Mouse (Mus musculus) kidney, postnatal 14 days (tissue): ENCODE data around the gene Spock1.

Source experiments
- DNase-seq: peaks from one replicate; pipeline ENCODE4 v3.0.0; 2022; ENCODE audit warnings: mixed read lengths

Gene Spock1

GRCm38 (mm10) chr13:57858491-57858890 lies 49.6 kb downstream of the Spock1 start:
- DNase-seq: no peak

DNA sequence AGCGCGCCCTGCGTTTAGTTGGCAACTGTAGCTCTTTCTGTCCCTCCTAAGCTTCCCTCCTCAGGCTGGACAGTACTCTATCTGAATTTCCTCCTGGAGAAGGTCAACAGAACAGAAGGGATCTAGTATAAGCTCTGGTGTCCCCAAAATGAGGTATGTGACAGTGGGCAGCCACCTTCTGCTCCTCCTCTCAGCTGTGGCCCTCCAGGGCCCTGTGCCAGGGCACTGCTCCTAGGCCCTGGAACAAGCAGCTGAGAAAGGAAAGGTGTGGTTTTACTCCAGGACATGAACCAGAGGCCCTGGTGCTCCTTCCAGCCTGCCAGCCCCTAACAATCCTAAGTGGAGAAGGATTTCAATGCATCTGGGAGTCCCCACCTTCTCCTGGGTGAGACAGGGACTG lies 51.1 kb downstream of the Spock1 start:
- DNase-seq: no peak

- no peak for DNase-seq
These were observed 51.8 kb downstream of the Spock1 start for GRCm38 (mm10) chr13:57856311-57856853.

- DNase-seq: no peak
These were observed 52.4 kb downstream of the Spock1 start for GRCm38 (mm10) chr13:57855766-57856165.

- DNase-seq: no peak
These were observed 53.7 kb downstream of the Spock1 start for GRCm38 (mm10) chr13:57854416-57854815.

GRCm38 (mm10) chr13:57853621-57854020 lies 54.5 kb downstream of the Spock1 start:
- no peak for DNase-seq

- no peak for DNase-seq
These were observed 55.0 kb downstream of the Spock1 start for GRCm38 (mm10) chr13:57853156-57853555.

- no peak for DNase-seq
These were observed 59.2 kb downstream of the Spock1 start for GRCm38 (mm10) chr13:57848931-57849330.

DNA sequence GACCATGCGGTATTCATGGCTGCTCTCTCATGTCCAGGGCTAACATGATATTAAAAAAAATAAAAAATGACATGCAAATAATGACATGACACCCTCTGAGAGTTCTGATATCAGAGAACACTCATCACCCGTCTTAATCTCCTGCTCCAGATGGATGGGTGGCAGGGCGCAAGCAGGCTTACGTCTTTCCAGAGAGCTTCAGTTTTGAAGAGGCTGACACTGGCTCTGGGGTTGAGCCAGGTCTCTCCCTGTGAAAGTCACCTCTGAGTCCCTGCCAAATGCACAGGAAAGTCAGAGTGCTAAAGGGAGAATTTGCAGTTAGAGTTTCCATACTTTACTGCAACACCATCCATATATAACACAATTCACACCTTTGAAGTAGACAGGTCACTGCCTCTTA lies 61.0 kb downstream of the Spock1 start:
- DNase-seq: no peak

- no peak for DNase-seq
These were observed 61.7 kb downstream of the Spock1 start for GRCm38 (mm10) chr13:57846468-57846867.

DNA sequence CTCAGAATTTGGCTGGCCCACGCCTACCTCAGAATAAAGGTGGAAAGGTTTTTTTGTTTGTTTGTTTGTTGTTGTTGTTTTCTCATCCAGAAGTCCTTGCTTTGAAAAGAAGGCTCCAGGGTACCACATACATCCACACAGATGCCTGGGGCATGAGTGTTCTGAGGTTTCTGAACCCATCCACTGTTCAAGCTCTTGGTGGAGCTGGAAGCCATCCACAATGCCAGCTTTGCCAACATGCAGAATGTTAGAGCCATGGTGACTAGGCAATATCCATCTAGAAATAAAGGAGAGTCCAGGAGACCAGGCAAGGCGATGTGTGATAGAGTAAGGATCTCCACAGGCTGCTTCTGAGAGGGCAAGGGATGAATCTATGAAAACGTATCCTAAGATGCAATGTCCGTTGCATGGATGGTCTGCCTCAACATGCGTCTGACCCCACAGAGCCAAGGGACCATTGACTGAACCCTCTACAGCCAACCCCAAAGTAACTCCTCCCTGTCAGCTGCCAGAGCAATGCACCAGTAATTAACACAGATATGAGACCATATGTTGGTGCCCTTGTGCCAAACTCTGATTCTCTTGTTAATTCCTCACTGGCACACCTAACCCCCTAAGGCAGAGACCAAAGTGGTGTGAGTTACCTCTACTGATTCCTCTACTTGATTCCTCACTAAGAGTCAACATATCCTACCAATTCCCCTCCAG lies 66.8 kb downstream of the Spock1 start:
- DNase-seq: no peak

DNA sequence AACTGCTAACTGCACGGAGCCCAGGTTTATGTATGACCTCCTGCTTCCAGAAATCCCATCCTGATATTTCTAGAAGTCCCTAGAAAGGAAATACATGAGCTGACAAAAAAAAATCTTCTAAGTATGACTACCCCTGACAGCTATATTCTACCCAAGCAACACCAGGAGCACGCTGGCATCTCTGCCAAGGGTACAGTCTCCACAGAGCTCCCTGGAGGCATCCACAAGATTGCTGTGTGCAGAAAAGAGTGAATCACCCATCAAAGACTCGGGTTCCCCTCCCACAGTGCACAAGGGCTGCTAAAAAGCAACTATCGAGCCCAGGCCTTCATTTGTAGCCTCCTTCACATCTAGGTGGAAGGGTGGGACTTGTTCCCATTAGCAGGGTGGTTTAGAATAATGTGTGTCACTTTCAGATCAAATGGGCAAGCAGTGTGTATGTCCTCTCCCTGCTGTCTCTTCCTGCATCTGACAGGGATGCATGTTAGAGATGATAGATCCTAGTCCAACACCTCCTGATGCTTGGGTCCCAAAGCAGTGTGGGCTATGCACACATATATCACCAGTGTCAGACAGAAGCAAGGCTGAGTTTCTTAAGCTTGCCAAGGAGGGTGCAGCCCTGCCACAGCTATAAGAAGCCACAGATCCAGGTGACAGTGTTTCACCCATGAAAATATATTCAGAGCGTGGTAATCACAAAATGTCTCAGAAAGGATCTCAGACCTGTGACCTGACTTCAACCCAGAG lies 70.3 kb downstream of the Spock1 start:
- DNase-seq: no peak

DNA sequence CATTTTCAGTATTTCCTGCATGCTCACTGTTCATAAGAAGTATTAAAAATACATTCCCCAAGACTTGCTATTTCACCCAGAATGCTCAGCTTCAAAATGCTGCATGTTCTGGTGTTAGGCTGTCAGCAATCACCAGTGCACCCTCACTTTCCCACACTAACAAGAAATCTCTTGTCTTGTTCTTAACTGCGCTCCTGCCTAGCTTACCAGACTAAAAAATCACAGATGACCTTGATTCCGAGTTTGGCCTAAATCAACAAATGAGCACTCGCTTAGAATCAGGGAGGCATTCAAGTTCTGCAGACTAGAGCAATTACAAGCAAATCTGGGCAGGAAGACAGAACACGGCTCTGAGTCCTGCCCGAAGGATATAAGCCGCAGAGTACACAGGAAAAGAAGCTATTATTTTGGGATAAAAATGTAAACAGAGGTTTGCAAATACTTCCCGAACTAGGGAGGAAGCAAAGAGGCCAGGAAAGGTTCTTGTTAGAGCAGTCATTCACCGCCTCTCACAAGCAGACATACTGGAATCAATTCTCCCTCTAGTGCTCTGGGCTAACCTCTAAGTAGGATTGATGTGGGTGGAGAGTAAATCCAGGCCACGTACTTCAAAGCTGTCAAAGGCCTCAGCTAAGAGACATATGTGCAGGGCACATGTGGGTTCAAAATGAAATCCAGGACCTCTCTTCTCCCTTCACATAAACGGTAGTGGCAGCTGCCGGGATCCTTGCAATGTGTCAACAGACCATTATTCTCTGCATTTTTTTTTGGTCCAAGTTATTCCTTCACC lies 76.6 kb downstream of the Spock1 start:
- no peak for DNase-seq

- no peak for DNase-seq
These were observed 77.2 kb downstream of the Spock1 start for GRCm38 (mm10) chr13:57830896-57831295.

DNA sequence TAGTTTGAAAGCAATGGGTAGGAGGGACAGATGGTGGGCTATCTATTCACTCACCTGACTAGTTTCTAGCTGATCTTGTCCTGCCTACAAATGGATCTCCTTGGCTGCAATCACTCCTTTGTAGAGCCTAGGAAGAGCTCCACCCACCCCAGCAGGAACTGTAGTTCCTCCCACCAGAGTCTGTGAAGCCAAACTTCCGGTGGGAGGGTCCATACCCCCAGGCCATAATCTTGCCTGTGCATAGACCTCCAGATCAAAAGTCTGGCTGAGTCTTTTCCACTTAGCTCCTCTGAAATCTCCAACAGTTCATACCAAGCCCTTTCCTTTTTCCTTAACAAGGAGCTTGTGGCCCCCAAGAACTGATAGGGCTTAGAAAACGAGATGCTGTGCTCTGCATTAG lies 78.0 kb downstream of the Spock1 start:
- DNase-seq: no peak

GRCm38 (mm10) chr13:57816276-57816675 lies 91.9 kb downstream of the Spock1 start:
- DNase-seq: no peak

GRCm38 (mm10) chr13:57812643-57813042 lies 95.5 kb downstream of the Spock1 start:
- no peak for DNase-seq

DNA sequence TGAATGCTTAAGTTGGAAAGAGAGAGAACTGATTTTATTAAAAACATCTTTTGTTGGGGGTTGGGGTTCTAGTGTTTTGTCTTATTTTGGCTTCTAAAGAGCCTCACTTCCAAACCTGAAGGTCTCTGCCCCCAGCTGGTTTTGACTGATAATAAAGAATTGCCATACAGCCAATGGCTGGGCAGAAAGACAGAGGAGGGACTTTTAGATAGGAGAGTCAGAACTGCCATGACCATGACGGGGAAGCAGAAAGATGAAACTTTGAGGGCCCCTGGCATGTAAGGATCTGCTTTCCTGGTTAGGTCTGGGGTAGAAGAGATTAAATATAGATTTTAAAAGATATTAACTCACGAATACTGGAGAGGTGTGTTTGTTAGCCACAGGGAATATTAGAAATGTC lies 96.9 kb downstream of the Spock1 start:
- no peak for DNase-seq

GRCm38 (mm10) chr13:57810816-57811215 lies 97.3 kb downstream of the Spock1 start:
- DNase-seq: no peak

DNA sequence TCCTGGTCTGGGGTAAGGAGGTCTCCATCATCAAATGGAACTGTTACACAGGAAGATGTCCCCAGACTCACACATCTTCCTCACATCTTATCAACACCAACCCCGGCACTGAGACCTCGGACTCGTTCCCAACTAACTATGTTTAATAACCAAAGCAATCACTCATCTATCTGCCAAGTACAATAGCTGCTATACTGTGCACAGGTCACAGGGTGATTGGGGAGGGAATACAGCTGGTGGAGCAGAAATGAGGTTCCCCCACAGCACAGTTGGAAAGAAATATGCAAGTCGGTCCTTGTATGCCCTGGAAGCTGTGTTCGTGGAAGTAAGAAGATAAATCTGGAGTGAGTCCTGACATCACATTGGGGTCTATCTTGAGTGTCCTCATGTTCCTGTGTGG lies 98.0 kb downstream of the Spock1 start:
- DNase-seq: no peak

GRCm38 (mm10) chr13:57809603-57810002 lies 98.5 kb downstream of the Spock1 start:
- DNase-seq: no peak

GRCm38 (mm10) chr13:57806816-57807215 lies 101.3 kb downstream of the Spock1 start:
- DNase-seq: no peak

- DNase-seq: no peak
These were observed 101.8 kb downstream of the Spock1 start for GRCm38 (mm10) chr13:57806301-57806700.
